Mouse (Mus musculus): ENCODE measurements at regions not wholly inside any gene's neighbourhood (a gene's known extent, or its start where the extent isn't known, plus 50 kb on each side); places are given as distances from the start of the nearest gene placed in this dataset.

GRCm38 (mm10) chr1:128472022-128472712 lies 55.0 kb upstream of the Dars start:
- CTCF ChIA-PET: no interaction called here
- POLR2A ChIA-PET: interaction anchor here in 2 of 4 experiments (1.1 to 1.8 kb wide), 2 partner anchors 13 to 55 kb away, joined by 3 to 9 read pairs; partner anchors contain the start of gene Dars (in 1 of the 2)

DNA sequence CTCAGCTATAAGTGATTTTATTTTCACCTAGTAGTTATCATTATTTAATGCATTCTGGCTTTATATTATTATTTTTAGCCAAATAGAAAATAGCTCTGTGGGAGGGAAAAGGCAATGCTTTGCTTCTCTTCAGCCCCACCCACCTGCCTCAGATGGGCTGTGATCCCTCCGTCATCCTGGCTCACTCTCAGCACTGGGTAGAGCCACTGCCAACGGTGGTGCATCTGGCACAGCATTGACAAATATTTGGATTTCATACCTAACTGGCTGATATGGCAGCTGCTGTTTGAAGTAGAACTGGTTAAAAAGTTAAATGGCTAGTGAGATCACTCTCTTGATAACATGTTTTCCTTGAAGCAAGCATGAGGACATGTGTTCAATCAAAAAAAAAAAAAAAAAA lies 53.6 kb upstream of the Dars start:
- ChIA-PET POLR2A (interaction anchor here in 2 of 4 experiments (0.6 to 1.8 kb wide), 4 partner anchors 11 to 143 kb away, joined by 3 to 9 read pairs (median 3); partner anchors contain the start of gene Dars (in 1 of the 2)), CTCF (interaction anchor here in 1 of 4 experiments (0.6 kb wide), 1 partner anchor 650 kb away, joined by 3 read pairs; no protein-coding TSS in a partner anchor)

DNA sequence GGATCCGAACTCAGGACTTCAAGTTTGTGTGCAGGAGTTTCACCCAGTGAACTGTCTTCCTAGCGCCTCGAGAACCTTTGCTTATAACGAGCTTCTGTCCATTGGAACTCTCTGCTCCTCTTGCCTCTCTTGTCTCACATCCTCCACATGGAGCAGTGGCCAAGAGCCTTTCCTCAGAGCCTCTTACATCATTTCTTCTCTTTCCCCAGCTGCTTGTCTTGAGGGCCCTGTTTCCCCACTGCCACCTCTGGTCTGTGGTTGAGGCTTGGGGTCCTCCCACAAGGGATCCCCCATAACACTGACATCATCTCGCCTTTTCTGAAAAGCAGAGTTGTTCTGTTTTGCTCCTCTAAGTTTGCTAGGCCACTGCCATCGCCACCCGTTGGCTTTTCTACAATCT lies 51.9 kb upstream of the Dars start:
- POLR2A ChIA-PET: interaction anchor here in 1 of 4 experiments (0.6 kb wide), 1 partner anchor 32 kb away, joined by 3 read pairs; no protein-coding TSS in a partner anchor

More for the DNA sequence above, 51.9 kb upstream of the Dars start:
- CTCF ChIA-PET: no interaction called here

Data from embryonic stem cell, embryonic (primary cell).